ENCODE assay signal across 29 mouse cellular contexts in the genomic region with DNA sequence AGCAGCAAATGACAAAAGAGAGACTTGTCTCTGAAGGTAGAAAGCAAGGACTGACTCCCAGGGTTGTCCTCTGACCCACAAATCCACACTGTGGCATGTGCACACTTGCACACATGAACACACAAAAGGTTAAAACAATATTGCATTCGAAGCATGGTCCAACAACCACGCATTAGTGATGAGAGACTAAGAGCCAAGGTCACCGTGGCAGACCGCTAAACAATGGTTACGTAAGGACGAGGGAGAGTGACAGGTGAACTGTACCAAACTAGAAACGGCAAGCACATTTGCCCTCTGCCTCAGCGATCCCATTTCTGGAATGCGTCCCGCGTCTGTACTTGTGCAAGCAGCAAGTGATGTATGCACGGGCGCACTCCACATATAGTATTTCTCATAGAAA.
DNase-seq lines count a peak whose midpoint lies in the region; ATAC-seq and TF ChIP-seq lines count a peak whose summit lies in the region.
"Had no signal": no experiment of that assay in that cellular context is flagged by ENCODE, and none has a peak within 500 bp of the region (broad histone marks: within the 10 kb centered on the region; RNA-seq: fewer than 3 reads in every experiment).

No protein-coding gene starts in this region.

- 0 out of 2 replicates have a peak, but pooled peaks cover 2% of the 10 kb centered on the region for H3K4me1 ChIP-seq in kidney, adult 2 months (ENCODE audit: control insufficient read depth, insufficient read depth, low read length)
- peaks cover 5% of the 10 kb centered on the region; the same call in 1 of the 2 replicates for H3K4me1 ChIP-seq in kidney, embryonic 16.5 days (ENCODE audit: insufficient read depth, low read length)
- H3K4me1 ChIP-seq in liver, embryonic 12.5 days = no peaks in the 10 kb centered on the region
- no peaks in the 10 kb centered on the region; the same call in 1 of the 2 replicates for H3K4me1 ChIP-seq in liver, embryonic 13.5 days (replicated peaks)
- H3K4me1 ChIP-seq in liver, embryonic 15.5 days (replicated peaks) = 0 out of 2 replicates have a peak, but pooled peaks cover 2% of the 10 kb centered on the region
- H3K4me1 ChIP-seq in forebrain, embryonic 15.5 days = peaks cover 6% of the 10 kb centered on the region; the same call in 1 of the 2 replicates
- peaks cover 11% of the 10 kb centered on the region for H3K4me1 ChIP-seq in forebrain, embryonic 12.5 days

- no peaks in the 10 kb centered on the region for H3K27me3 ChIP-seq in kidney, adult 2 months (replicated peaks; ENCODE audit: control insufficient read depth, insufficient read depth, low read length)
- H3K27me3 ChIP-seq in kidney, embryonic 16.5 days (ENCODE audit: insufficient read depth, low read length) = no peaks in the 10 kb centered on the region
- no peaks in the 10 kb centered on the region for H3K27me3 ChIP-seq in liver, embryonic 12.5 days (replicated peaks)
- H3K27me3 ChIP-seq in liver, embryonic 13.5 days = no peaks in the 10 kb centered on the region
- H3K27me3 ChIP-seq in liver, embryonic 15.5 days = no peaks in the 10 kb centered on the region
- no peaks in the 10 kb centered on the region for H3K27me3 ChIP-seq in forebrain, embryonic 15.5 days
- H3K27me3 ChIP-seq in forebrain, embryonic 12.5 days = peaks cover 6% of the 10 kb centered on the region
- H3K27me3 ChIP-seq: CH12.LX; embryonic facial prominence, embryonic 15.5 days; Patski had no signal

- no peaks in the 10 kb centered on the region for H3K9me3 ChIP-seq in kidney, embryonic 16.5 days (ENCODE audit: low read length)
- H3K9me3 ChIP-seq in liver, embryonic 12.5 days (replicated peaks) = no peaks in the 10 kb centered on the region
- H3K9me3 ChIP-seq in liver, embryonic 13.5 days (replicated peaks) = no peaks in the 10 kb centered on the region
- H3K9me3 ChIP-seq in liver, embryonic 15.5 days (replicated peaks) = no peaks in the 10 kb centered on the region
- no peaks in the 10 kb centered on the region for H3K9me3 ChIP-seq in forebrain, embryonic 15.5 days
- H3K9me3 ChIP-seq in forebrain, embryonic 12.5 days = no peaks in the 10 kb centered on the region
- H3K9me3 ChIP-seq: embryonic facial prominence, embryonic 15.5 days; heart, embryonic 10.5 days; heart, embryonic 13.5 days had no signal

- no peaks in the 10 kb centered on the region for H3K36me3 ChIP-seq in kidney, adult 2 months (ENCODE audit: control insufficient read depth, insufficient read depth, low read length)
- H3K36me3 ChIP-seq in kidney, embryonic 16.5 days (ENCODE audit: insufficient read depth, low read length) = no peaks in the 10 kb centered on the region
- no peaks in the 10 kb centered on the region for H3K36me3 ChIP-seq in liver, embryonic 12.5 days
- no peaks in the 10 kb centered on the region for H3K36me3 ChIP-seq in liver, embryonic 13.5 days
- no peaks in the 10 kb centered on the region for H3K36me3 ChIP-seq in liver, embryonic 15.5 days (replicated peaks)
- no peaks in the 10 kb centered on the region for H3K36me3 ChIP-seq in forebrain, embryonic 15.5 days
- H3K36me3 ChIP-seq in forebrain, embryonic 12.5 days (replicated peaks) = no peaks in the 10 kb centered on the region
- H3K36me3 ChIP-seq: embryonic facial prominence, embryonic 15.5 days; G1E; heart, embryonic 10.5 days; heart, embryonic 13.5 days had no signal

- peak; percentile 25 for DNase-seq in kidney, adult 2 months
- DNase-seq in liver = peak; percentile 17
- no peak for DNase-seq in liver, embryonic 13.5 days
- DNase-seq: adrenal gland, postnatal 14 days; B cell, adult 2 months; cerebellum, adult 11-12 months; cerebellum, adult 8-10 months; cerebellum, postnatal 10 days; cerebellum, postnatal 36 days; embryo, embryonic 11 days; gastrocnemius, postnatal 10 days; gastrocnemius, postnatal 36 days; heart, adult 2 months; heart, postnatal 14 days; heart, postnatal 4 days had no signal

- no peak for ATAC-seq in kidney, embryonic 16.5 days (ENCODE audit: low FRiP score, low TSS enrichment)
- no peak for ATAC-seq in liver, embryonic 12.5 days
- 0 out of 2 replicates have a peak, but pooled peaks have one; percentile 17 for ATAC-seq in liver, embryonic 13.5 days (ENCODE audit: low read depth)
- ATAC-seq in liver, embryonic 15.5 days (ENCODE audit: insufficient read depth) = peak; percentile 38; the same call in 1 of the 2 replicates
- no peak for ATAC-seq in forebrain, embryonic 15.5 days (replicated peaks)
- no peak for ATAC-seq in forebrain, embryonic 12.5 days (ENCODE audit: low FRiP score)
- ATAC-seq: forebrain, embryonic 16.5 days; hindbrain, postnatal 0 days; Patski had no signal

- H3K4me3 ChIP-seq in kidney, adult 2 months (ENCODE audit: insufficient read depth, low read depth, low read length) = no peak overlapping the region
- H3K4me3 ChIP-seq in kidney, embryonic 16.5 days (ENCODE audit: low read length) = no peak overlapping the region
- no peak overlapping the region for H3K4me3 ChIP-seq in liver, embryonic 12.5 days
- H3K4me3 ChIP-seq in liver, embryonic 13.5 days (replicated peaks) = no peak overlapping the region
- H3K4me3 ChIP-seq in liver, embryonic 15.5 days (replicated peaks) = no peak overlapping the region
- no peak overlapping the region for H3K4me3 ChIP-seq in forebrain, embryonic 15.5 days
- no peak overlapping the region for H3K4me3 ChIP-seq in forebrain, embryonic 12.5 days (replicated peaks)
- H3K4me3 ChIP-seq: embryonic facial prominence, embryonic 15.5 days; heart, adult 2 months; heart, embryonic 10.5 days; heart, embryonic 13.5 days had no signal

- 50% methylated on average over 13 of the region's 13 CpGs for WGBS in kidney, adult 2 months
- 55% methylated on average over 13 of the region's 13 CpGs for WGBS in kidney, embryonic 16.5 days
- WGBS in liver, embryonic 12.5 days (ENCODE audit: insufficient replicate concordance) = 73% methylated on average over 13 of the region's 13 CpGs
- WGBS in liver, embryonic 13.5 days (ENCODE audit: insufficient replicate concordance) = 73% methylated on average over 13 of the region's 13 CpGs
- 62% methylated on average over 13 of the region's 13 CpGs for WGBS in liver, embryonic 15.5 days (ENCODE audit: insufficient replicate concordance)
- WGBS in forebrain, embryonic 15.5 days = 87% methylated on average over 13 of the region's 13 CpGs
- 86% methylated on average over 13 of the region's 13 CpGs for WGBS in forebrain, embryonic 12.5 days

- no peak overlapping the region for H3K27ac ChIP-seq in kidney, adult 2 months (ENCODE audit: insufficient read depth, low read depth, low read length)
- no peak overlapping the region for H3K27ac ChIP-seq in kidney, embryonic 16.5 days (ENCODE audit: low read length)
- H3K27ac ChIP-seq in liver, embryonic 12.5 days = no peak overlapping the region
- no peak overlapping the region for H3K27ac ChIP-seq in liver, embryonic 13.5 days
- no peak overlapping the region for H3K27ac ChIP-seq in liver, embryonic 15.5 days (replicated peaks)
- no peak overlapping the region for H3K27ac ChIP-seq in forebrain, embryonic 15.5 days (replicated peaks)
- H3K27ac ChIP-seq in forebrain, embryonic 12.5 days = no peak overlapping the region
- H3K27ac ChIP-seq: embryonic facial prominence, embryonic 15.5 days; heart, adult 2 months; heart, embryonic 10.5 days; heart, embryonic 13.5 days; hindbrain, embryonic 14.5 days; hindbrain, postnatal 0 days had no signal

- TF ChIP-seq POLR2A in kidney, adult 2 months (IDR thresholded peaks at IDR 0.05; ENCODE audit: low read depth, low read length) = no peak

- H3K4me2 ChIP-seq in kidney, embryonic 16.5 days (replicated peaks; ENCODE audit: low read depth, low read length) = no peak overlapping the region
- H3K4me2 ChIP-seq in liver, embryonic 12.5 days = no peak overlapping the region
- H3K4me2 ChIP-seq in liver, embryonic 13.5 days = no peak overlapping the region
- no peak overlapping the region for H3K4me2 ChIP-seq in liver, embryonic 15.5 days
- H3K4me2 ChIP-seq in forebrain, embryonic 15.5 days (replicated peaks) = no peak overlapping the region
- no peak overlapping the region for H3K4me2 ChIP-seq in forebrain, embryonic 12.5 days
- H3K4me2 ChIP-seq: embryonic facial prominence, embryonic 15.5 days; heart, embryonic 13.5 days; hindbrain, embryonic 14.5 days had no signal

- H3K9ac ChIP-seq in kidney, embryonic 16.5 days (replicated peaks; ENCODE audit: low read length) = no peak overlapping the region
- H3K9ac ChIP-seq in liver, embryonic 12.5 days = no peak overlapping the region
- no peak overlapping the region for H3K9ac ChIP-seq in liver, embryonic 13.5 days
- no peak overlapping the region for H3K9ac ChIP-seq in liver, embryonic 15.5 days
- H3K9ac ChIP-seq in forebrain, embryonic 15.5 days (replicated peaks) = no peak overlapping the region
- H3K9ac ChIP-seq in forebrain, embryonic 12.5 days = no peak overlapping the region
- H3K9ac ChIP-seq: embryonic facial prominence, embryonic 15.5 days; heart, embryonic 13.5 days; hindbrain, embryonic 14.5 days had no signal

- no peak for TF ChIP-seq CTCF in kidney, adult 2 months (conservative IDR thresholded peaks at IDR 0.05; ENCODE audit: insufficient read depth, insufficient read length, low read depth, low read length)

Comparison
In these comparisons a context has a peak if more than half of its experiments do, and no peak if none do; other contexts are left out.
1. ATAC-seq: peak in liver, embryonic 13.5 days (single experiment) and liver, embryonic 15.5 days (single experiment); none in kidney, embryonic 16.5 days (single experiment), liver, embryonic 12.5 days (single experiment), forebrain, embryonic 15.5 days (single experiment) and forebrain, embryonic 12.5 days (single experiment).